Mouse (Mus musculus) kidney, adult 2 months (tissue): ENCODE measurements around the gene Sdk1.

Experiments
- CTCF ChIP-seq: fragments of 200-500 bp; conservative IDR thresholded peaks from 2 replicates; pipeline ENCODE4 v1.5.1; 2011; ENCODE audit warnings: low read depth, mild to moderate bottlenecking, control low read depth, low read length, moderate library complexity, mixed read lengths; ENCODE audit not compliant: insufficient read depth, insufficient read length
- POLR2A ChIP-seq: fragments of 200-500 bp; IDR thresholded peaks from one replicate; pipeline ENCODE4 v1.6.1; 2011; ENCODE audit warnings: low read depth, low read length, control low read depth

DNA sequence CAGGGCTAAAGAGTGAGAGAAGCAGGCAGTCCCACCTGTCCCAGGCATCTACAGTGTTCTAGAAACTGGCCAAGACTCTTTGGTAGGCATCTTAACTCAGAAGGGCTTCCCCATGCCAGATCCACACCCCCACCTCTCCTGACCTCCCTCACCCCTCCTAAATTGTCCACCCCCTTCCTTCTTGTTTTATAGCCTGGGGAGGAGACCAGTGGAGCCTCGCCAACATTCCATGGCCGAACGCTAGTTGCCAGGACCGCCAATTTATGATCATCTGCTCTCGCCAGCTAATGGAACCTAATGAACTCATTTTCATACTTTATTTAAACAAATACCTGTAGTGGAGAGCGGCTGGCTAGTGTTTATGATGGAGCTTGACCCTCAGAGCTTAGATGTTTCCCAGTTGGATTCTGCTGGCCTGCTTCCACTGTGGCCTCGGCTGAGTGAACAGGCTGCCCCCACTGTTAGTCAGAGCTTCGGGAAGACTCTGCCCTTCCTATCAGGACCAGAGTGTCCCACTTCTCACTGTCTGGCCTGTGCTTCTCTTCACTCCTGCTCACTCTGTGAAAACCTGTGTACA, 800.0 kb downstream of the Sdk1 start:
- no peak for TF ChIP-seq CTCF
- no peak for TF ChIP-seq POLR2A
